13 mouse cellular contexts compared by ENCODE assay signal in the genomic region with DNA sequence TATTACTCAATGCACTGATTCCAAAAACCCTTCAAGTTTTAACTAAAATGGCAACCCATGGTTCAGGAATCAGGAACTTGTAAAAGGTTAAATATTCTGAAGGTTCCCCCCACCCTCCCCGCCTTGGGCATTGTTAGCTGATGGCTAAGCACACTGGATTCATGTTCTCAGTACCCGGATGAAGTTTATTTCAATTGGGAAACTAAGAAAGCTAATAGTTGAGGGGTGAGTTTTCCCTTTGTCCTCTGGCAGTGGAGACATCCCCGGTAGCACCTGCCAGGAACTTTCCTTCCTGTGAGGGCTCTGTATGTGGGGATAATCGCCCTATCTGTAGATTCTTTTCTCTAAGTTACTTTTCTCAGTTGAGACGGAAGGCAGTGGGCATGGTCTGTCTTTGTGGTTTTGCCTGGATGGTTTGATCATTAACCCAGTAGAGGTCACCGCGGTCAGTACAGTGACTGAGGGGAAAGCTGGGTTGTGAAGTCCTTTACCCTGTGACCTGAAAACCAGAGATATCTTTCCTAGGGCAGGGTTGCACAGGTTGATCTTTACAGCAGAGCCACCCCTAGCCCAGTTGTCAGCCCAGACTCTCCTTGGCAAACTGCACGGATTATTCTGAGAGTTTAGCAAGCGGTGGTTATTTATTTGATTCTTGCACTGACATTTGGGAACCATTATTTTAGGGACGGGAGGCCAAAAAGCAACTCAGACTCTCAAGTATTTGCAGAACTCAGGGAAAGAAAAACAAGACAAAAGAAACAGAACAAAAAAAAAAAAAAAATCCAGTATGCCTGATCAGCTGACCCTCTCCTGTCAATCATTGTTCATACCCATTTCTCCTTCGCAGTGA. TPM values are rescaled to one million over a fixed set of nuclear protein-coding genes. Genes with fewer than 3 reads are reported as not detected.
DNase-seq lines count a peak whose midpoint lies in the region; ATAC-seq and TF ChIP-seq lines count a peak whose summit lies in the region.
"Had no signal": no experiment of that assay in that cellular context is flagged by ENCODE, and none has a peak within 500 bp of the region (broad histone marks: within the 10 kb centered on the region; RNA-seq: fewer than 3 reads in every experiment).

No protein-coding gene starts in this region.

- no peaks in the 10 kb centered on the region for H3K9me3 ChIP-seq in midbrain, embryonic 11.5 days (ENCODE audit: control insufficient read depth, low read length)
- H3K9me3 ChIP-seq in midbrain, postnatal 0 days (ENCODE audit: low read length), result no peaks in the 10 kb centered on the region
- H3K9me3 ChIP-seq in intestine, embryonic 14.5 days (ENCODE audit: control insufficient read depth, low read length), result no peaks in the 10 kb centered on the region
- H3K9me3 ChIP-seq: midbrain, embryonic 12.5 days had no signal

- peak; percentile 75 for DNase-seq in midbrain, embryonic 11.5 days (ENCODE audit: low spot score, missing footprints)
- no peak for DNase-seq in midbrain, postnatal 0 days (ENCODE audit: low spot score)
- no peak for DNase-seq in intestine, embryonic 14.5 days (ENCODE audit: low spot score)
- DNase-seq in liver, adult 2 months (ENCODE audit: extremely low read depth, low read depth, low spot score), result peak; percentile 98
- DNase-seq in yolk sac, embryonic 10.5 days (ENCODE audit: low spot score), result peak; percentile 86
- no peak for DNase-seq in cerebellum, adult 8-10 months
- DNase-seq in thymus, postnatal 36 days, result no peak
- DNase-seq in frontal cortex, postnatal 25 days (ENCODE audit: low spot score in 2 of 2), result no peak
- DNase-seq: cerebellum, adult 18-20 months; gastrocnemius, postnatal 10 days; layer of hippocampus, adult 9-11 months; thymus, postnatal 4 days had no signal

- H3K4me3 ChIP-seq in midbrain, embryonic 11.5 days (ENCODE audit: low read depth, low read length), result no peak overlapping the region
- H3K4me3 ChIP-seq in midbrain, postnatal 0 days (ENCODE audit: low read depth, low read length), result no peak overlapping the region
- H3K4me3 ChIP-seq in intestine, embryonic 14.5 days (ENCODE audit: low read depth, low read length), result no peak overlapping the region
- no peak overlapping the region; the same call in 1 of the 2 replicates for H3K4me3 ChIP-seq in liver, adult 2 months (ENCODE audit: insufficient read depth, low read depth, low read length)
- H3K4me3 ChIP-seq: midbrain, embryonic 12.5 days had no signal

- no peak for TF ChIP-seq POLR2A in liver, adult 2 months (IDR thresholded peaks at IDR 0.05; ENCODE audit: extremely low read depth, insufficient read depth, low read length)

- H3K4me2 ChIP-seq in midbrain, embryonic 11.5 days, result no peak overlapping the region
- H3K4me2 ChIP-seq in midbrain, postnatal 0 days (ENCODE audit: low read depth, low read length, poor library complexity, severe bottlenecking), result no peak overlapping the region
- peak overlapping the region; percentile 15; the same call in 1 of the 2 replicates for H3K4me2 ChIP-seq in intestine, embryonic 14.5 days (ENCODE audit: low read length)
- H3K4me2 ChIP-seq: midbrain, embryonic 12.5 days had no signal

- H3K27ac ChIP-seq in midbrain, embryonic 11.5 days (ENCODE audit: low read depth, low read length), result no peak overlapping the region
- H3K27ac ChIP-seq in midbrain, postnatal 0 days (ENCODE audit: low read depth, low read length), result no peak overlapping the region
- H3K27ac ChIP-seq in intestine, embryonic 14.5 days (ENCODE audit: low read depth), result peak overlapping the region; percentile 64
- H3K27ac ChIP-seq in liver, adult 2 months (replicated peaks; ENCODE audit: insufficient read depth, low read depth, low read length), result peak overlapping the region; percentile 77
- H3K27ac ChIP-seq: midbrain, embryonic 12.5 days had no signal

- no peak for ATAC-seq in midbrain, embryonic 11.5 days (ENCODE audit: low FRiP score)
- ATAC-seq in midbrain, postnatal 0 days (ENCODE audit: low FRiP score), result no peak
- ATAC-seq in intestine, embryonic 14.5 days (replicated peaks; ENCODE audit: low FRiP score, low TSS enrichment, low read depth), result no peak; the same call in 1 of the 2 replicates

- H3K36me3 ChIP-seq in midbrain, embryonic 11.5 days (ENCODE audit: control insufficient read depth, insufficient read depth, low read length), result no peaks in the 10 kb centered on the region
- H3K36me3 ChIP-seq in midbrain, postnatal 0 days (ENCODE audit: insufficient read depth, low read length), result no peaks in the 10 kb centered on the region
- no peaks in the 10 kb centered on the region for H3K36me3 ChIP-seq in intestine, embryonic 14.5 days (ENCODE audit: control insufficient read depth, insufficient read depth, low read length)
- H3K36me3 ChIP-seq in liver, adult 2 months (ENCODE audit: control insufficient read depth, insufficient read depth, low read length), result no peaks in the 10 kb centered on the region
- H3K36me3 ChIP-seq: midbrain, embryonic 12.5 days had no signal

- H3K27me3 ChIP-seq in midbrain, embryonic 11.5 days (ENCODE audit: control insufficient read depth, insufficient read depth, low read length), result no peaks in the 10 kb centered on the region
- no peaks in the 10 kb centered on the region for H3K27me3 ChIP-seq in midbrain, postnatal 0 days (ENCODE audit: insufficient read depth, low read length)
- no peaks in the 10 kb centered on the region for H3K27me3 ChIP-seq in intestine, embryonic 14.5 days (replicated peaks; ENCODE audit: control insufficient read depth, insufficient read depth, low read length)
- H3K27me3 ChIP-seq in liver, adult 2 months (ENCODE audit: control insufficient read depth, insufficient read depth, low read length), result no peaks in the 10 kb centered on the region
- H3K27me3 ChIP-seq: midbrain, embryonic 12.5 days had no signal

- 78% methylated on average over 11 of the region's 11 CpGs for WGBS in midbrain, embryonic 11.5 days
- WGBS in midbrain, postnatal 0 days, result 80% methylated on average over 11 of the region's 11 CpGs
- 58% methylated on average over 11 of the region's 11 CpGs for WGBS in intestine, embryonic 14.5 days
- 19% methylated on average over 11 of the region's 11 CpGs for WGBS in liver, adult 2 months

- 0 out of 2 replicates have a peak, but pooled peaks cover 3% of the 10 kb centered on the region for H3K4me1 ChIP-seq in midbrain, embryonic 11.5 days (ENCODE audit: control insufficient read depth, insufficient read depth, low read length)
- H3K4me1 ChIP-seq in midbrain, postnatal 0 days (ENCODE audit: insufficient read depth, low read length), result peaks cover 6% of the 10 kb centered on the region; the same call in 1 of the 2 replicates
- H3K4me1 ChIP-seq in intestine, embryonic 14.5 days (replicated peaks; ENCODE audit: control insufficient read depth, insufficient read depth, low read length), result peaks cover 26% of the 10 kb centered on the region
- H3K4me1 ChIP-seq in liver, adult 2 months (ENCODE audit: control insufficient read depth, insufficient read depth, low read length), result peaks cover 24% of the 10 kb centered on the region

- H3K79me2 ChIP-seq in liver, adult 2 months (ENCODE audit: control insufficient read depth, insufficient read depth, low read length), result no peaks in the 10 kb centered on the region

- no peak for TF ChIP-seq CTCF in midbrain, postnatal 0 days (IDR thresholded peaks at IDR 0.05)
- TF ChIP-seq CTCF in liver, adult 2 months (IDR thresholded peaks at IDR 0.05; ENCODE audit: low read depth, low read length), result no peak

- H3K9ac ChIP-seq in midbrain, embryonic 11.5 days (ENCODE audit: low read length), result no peak overlapping the region
- no peak overlapping the region for H3K9ac ChIP-seq in midbrain, postnatal 0 days (replicated peaks; ENCODE audit: low read length, poor library complexity, severe bottlenecking)
- H3K9ac ChIP-seq in intestine, embryonic 14.5 days (ENCODE audit: low read length), result no peak overlapping the region
- H3K9ac ChIP-seq in liver, adult 2 months (ENCODE audit: low read depth, low read length), result peak overlapping the region; percentile 48; the same call in 1 of the 2 replicates
- H3K9ac ChIP-seq: midbrain, embryonic 12.5 days had no signal

RNA-seq across cellular contexts. Expression of gene Ano6, which starts 47.8 kb away (rescaled TPM):
- 30.3 and 30.8 TPM in 2 replicates for polyA plus RNA-seq in midbrain, embryonic 11.5 days (2014; fragmentation: Nextera tagmentation; extraction: Ambion mirVana)
- total RNA-seq in midbrain, postnatal 0 days (2014; rRNA removed), result 35.0 and 36.3 TPM in 2 replicates
- polyA plus RNA-seq in midbrain, postnatal 0 days (2015; fragmentation: Nextera tagmentation; extraction: Ambion mirVana), result 19.0 and 19.9 TPM in 2 replicates
- polyA plus RNA-seq in intestine, embryonic 14.5 days (2014; fragmentation: Nextera tagmentation; extraction: Ambion mirVana), result 66.2 and 71.8 TPM in 2 replicates
- total RNA-seq in liver, adult 2 months (2014; rRNA removed), result 4.1 and 6.3 TPM in 2 replicates
- 1.9 and 3.3 TPM in 2 replicates for polyA plus RNA-seq in liver, adult 2 months (2012; rRNA removed)

Comparison
In these comparisons a context has a peak if more than half of its experiments do, and no peak if none do; other contexts are left out.
1. DNase-seq: peak in midbrain, embryonic 11.5 days (single experiment), liver, adult 2 months (single experiment) and yolk sac, embryonic 10.5 days (single experiment); none in midbrain, postnatal 0 days (single experiment), intestine, embryonic 14.5 days (single experiment), cerebellum, adult 8-10 months (single experiment), thymus, postnatal 36 days (0 of 2) and frontal cortex, postnatal 25 days (0 of 2).
2. H3K27ac ChIP-seq: peak in intestine, embryonic 14.5 days (single experiment) and liver, adult 2 months (single experiment); none in midbrain, embryonic 11.5 days (single experiment) and midbrain, postnatal 0 days (single experiment).